Mouse (Mus musculus) liver, embryonic 12.5 days (tissue): Measurements from ENCODE around the gene Prodh2. TPM values are rescaled to one million over a fixed set of nuclear protein-coding genes. Genes with fewer than 3 reads are reported as not detected.

Experiments used
- microRNA-seq: library from miRNA; unstranded; fragments of <30 nt; microRNA quantifications from one replicate; pipeline ENCODE4, GENCODE M21; 2017
- polyA plus RNA-seq: library from polyadenylated mRNA; unstranded; fragments of >200 nt; fragmentation: Nextera tagmentation; extraction: Ambion mirVana; gene quantifications from 2 replicates; pipeline ENCODE4 v1.2.1, GENCODE M21; 2016

Gene Prodh2
- polyA plus RNA-seq, 1 experiment from 2014 or later = 22.3 TPM

Small RNA genes lying within 50 kb of the gene (microRNA-seq; reads per million reads assigned to microRNA genes)
- 4.2 reads per million, percentile 6 among the genes with 10 or more reads in this experiment for gene Gm38670

Other genes starting within 250 kb of the Prodh2 start
- 0.28 TPM in 1 of 2 replicates, not detected in the other for gene Thap8, start 213.5 kb upstream of the Prodh2 start, polyA plus RNA-seq
- 11.5 and 11.9 TPM in 2 replicates for gene Wdr62, start 213.2 kb upstream of the Prodh2 start, polyA plus RNA-seq
- 3.2 and 4.8 TPM in 2 replicates for gene Clip3, start 201.9 kb upstream of the Prodh2 start, polyA plus RNA-seq
- gene Alkbh6, start 184.9 kb upstream of the Prodh2 start, polyA plus RNA-seq = 24.2 and 24.5 TPM in 2 replicates
- 11.7 and 12.1 TPM in 2 replicates for gene Syne4, start 178.8 kb upstream of the Prodh2 start, polyA plus RNA-seq
- gene E130208F15Rik, start 171.9 kb upstream of the Prodh2 start, polyA plus RNA-seq = 2.3 and 2.9 TPM in 2 replicates
- 8.1 and 8.2 TPM in 2 replicates for gene Sdhaf1, start 169.7 kb upstream of the Prodh2 start, polyA plus RNA-seq
- 1.9 and 2.1 TPM in 2 replicates for gene Lrfn3, start 130.8 kb upstream of the Prodh2 start, polyA plus RNA-seq
- 51.1 and 52.7 TPM in 2 replicates for gene Tyrobp, start 79.9 kb upstream of the Prodh2 start, polyA plus RNA-seq
- 3.0 and 4.1 TPM in 2 replicates for gene Hcst, start 73.8 kb upstream of the Prodh2 start, polyA plus RNA-seq
- 1.5 and 2.1 TPM in 2 replicates for gene Nfkbid, start 71.9 kb upstream of the Prodh2 start, polyA plus RNA-seq
- gene Aplp1, start 48.1 kb upstream of the Prodh2 start, polyA plus RNA-seq = 7.5 and 8.2 TPM in 2 replicates
- gene Kirrel2, start 35.9 kb upstream of the Prodh2 start, polyA plus RNA-seq = 0.05 and 0.17 TPM in 2 replicates
- 0.14 and 0.18 TPM in 2 replicates for gene Nphs1, start 35.3 kb upstream of the Prodh2 start, polyA plus RNA-seq
- 4.0 and 4.8 TPM in 2 replicates for gene Arhgap33, start 41.4 kb downstream of the Prodh2 start, polyA plus RNA-seq
- 5.0 and 5.4 TPM in 2 replicates for gene Hspb6, start 58.6 kb downstream of the Prodh2 start, polyA plus RNA-seq
- 5.3 and 5.6 TPM in 2 replicates for gene Proser3, start 58.7 kb downstream of the Prodh2 start, polyA plus RNA-seq
- gene Lin37, start 66.2 kb downstream of the Prodh2 start, polyA plus RNA-seq = 30.3 and 31.4 TPM in 2 replicates
- 51.9 and 55.1 TPM in 2 replicates for gene U2af1l4, start 69.7 kb downstream of the Prodh2 start, polyA plus RNA-seq
- gene Gm49396, start 69.7 kb downstream of the Prodh2 start, polyA plus RNA-seq = 5.8 and 6.7 TPM in 2 replicates
- gene Psenen, start 70.0 kb downstream of the Prodh2 start, polyA plus RNA-seq = 83.3 and 87.9 TPM in 2 replicates
- 3.0 and 3.9 TPM in 2 replicates for gene Igflr1, start 71.8 kb downstream of the Prodh2 start, polyA plus RNA-seq
- 4.5 and 4.9 TPM in 2 replicates for gene Kmt2b, start 95.1 kb downstream of the Prodh2 start, polyA plus RNA-seq
- 0.17 and 0.20 TPM in 2 replicates for gene Zbtb32, start 105.3 kb downstream of the Prodh2 start, polyA plus RNA-seq
- 0.25 and 0.33 TPM in 2 replicates for gene Upk1a, start 119.2 kb downstream of the Prodh2 start, polyA plus RNA-seq
- gene Cox6b1, start 132.5 kb downstream of the Prodh2 start, polyA plus RNA-seq = 691 and 732 TPM in 2 replicates
- gene Etv2, start 142.2 kb downstream of the Prodh2 start, polyA plus RNA-seq = 0.12 and 0.19 TPM in 2 replicates
- gene Rbm42, start 156.7 kb downstream of the Prodh2 start, polyA plus RNA-seq = 83.1 and 83.5 TPM in 2 replicates
- gene Haus5, start 171.4 kb downstream of the Prodh2 start, polyA plus RNA-seq = 47.8 and 50.4 TPM in 2 replicates
- not detected in 2 replicates for gene Pmis2, start 178.0 kb downstream of the Prodh2 start, polyA plus RNA-seq
- gene 2200002J24Rik, start 205.3 kb downstream of the Prodh2 start, polyA plus RNA-seq = 0.65 and 1.0 TPM in 2 replicates
- gene Atp4a, start 218.6 kb downstream of the Prodh2 start, polyA plus RNA-seq = 1.8 and 1.9 TPM in 2 replicates
- gene Tmem147, start 235.9 kb downstream of the Prodh2 start, polyA plus RNA-seq = 125 and 126 TPM in 2 replicates